14 mouse cellular contexts compared by ENCODE assay signal in the genomic region with DNA sequence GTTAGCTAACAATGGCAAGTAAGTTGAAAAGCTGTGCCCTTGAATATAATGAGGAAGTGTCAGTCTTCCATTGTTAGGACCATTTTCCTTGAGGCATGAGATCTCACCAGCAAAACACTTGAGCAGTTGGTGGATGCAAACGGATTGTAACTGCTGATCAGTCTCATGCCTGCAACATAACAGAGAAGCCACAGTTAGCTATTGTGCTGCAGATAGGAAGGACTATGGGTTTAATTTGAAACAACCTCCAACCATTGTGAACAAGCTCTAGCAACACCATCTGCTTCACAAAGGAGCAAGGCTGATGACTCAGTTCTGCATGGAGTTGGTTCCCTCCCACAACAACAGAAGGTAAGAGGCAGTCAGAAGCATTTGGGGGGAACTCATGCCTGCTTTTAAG.
A peak's percentile ranks its signal among the peaks of the same experiment; 100 is the strongest.
DNase-seq lines count a peak whose midpoint lies in the region; TF ChIP-seq lines count a peak whose summit lies in the region.
"Had no signal": no experiment of that assay in that cellular context is flagged by ENCODE, and none has a peak within 500 bp of the region (broad histone marks: within the 10 kb centered on the region; RNA-seq: fewer than 3 reads in every experiment).

No protein-coding gene starts in this region.

- H3K9me3 ChIP-seq in ES-E14 (ENCODE audit: control insufficient read depth, insufficient read depth, low read depth, low read length): no peaks in the 10 kb centered on the region
- H3K9me3 ChIP-seq: liver, embryonic 12.5 days; neural tube, embryonic 15.5 days had no signal

- in situ Hi-C loops in ES-E14 (cut with MboI; ENCODE audit: low sequenced_read_pairs in 2 of 2, unreplicated experiment in 2 of 2): no loop called here

- peak; percentile 6 for DNase-seq in embryo, embryonic 10.5 days (ENCODE audit: low spot score)
- no peak for DNase-seq in embryo, embryonic 11 days
- DNase-seq in ES-E14 (ENCODE audit: low read depth, low spot score): peak; percentile 33
- DNase-seq in frontal cortex, postnatal 14 days (ENCODE audit: low spot score in 2 of 2): peak; percentile 9 to 16
- DNase-seq in left cerebral cortex, adult 9 months (ENCODE audit: low spot score in 2 of 2): peak; percentile 63 to 79
- no peak for DNase-seq in adrenal gland, postnatal 25 days
- DNase-seq in thymus, postnatal 25 days: no peak
- DNase-seq in gastrocnemius, adult 18-20 months (ENCODE audit: low spot score): no peak
- DNase-seq: heart, postnatal 10 days; kidney, postnatal 4 days; lung, postnatal 14 days; spleen, adult 18-20 months had no signal

- H3K27ac ChIP-seq in ES-E14 (ENCODE audit: insufficient read depth, low read depth, low read length, poor library complexity, severe bottlenecking): no peak overlapping the region; the same call in 1 of the 2 replicates
- H3K27ac ChIP-seq: liver, embryonic 12.5 days; neural tube, embryonic 15.5 days had no signal

- H3K4me1 ChIP-seq in ES-E14 (ENCODE audit: control insufficient read depth in 2 of 2, insufficient read depth in 2 of 2, low read length in 2 of 2, poor library complexity in 1 of 2): peaks cover 0 to 9% of the 10 kb centered on the region in 2 experiments; a peak in 2 of 4 replicates
- H3K4me1 ChIP-seq: liver, embryonic 12.5 days; neural tube, embryonic 15.5 days had no signal

- H3K9ac ChIP-seq in ES-E14 (ENCODE audit: insufficient read depth, low read depth, low read length, poor library complexity, severe bottlenecking): no peak overlapping the region
- H3K9ac ChIP-seq: liver, embryonic 12.5 days; neural tube, embryonic 15.5 days had no signal

- no peaks in the 10 kb centered on the region for H3K36me3 ChIP-seq in ES-E14 (ENCODE audit: control insufficient read depth, insufficient read depth, low read length, poor library complexity, severe bottlenecking)
- H3K36me3 ChIP-seq: liver, embryonic 12.5 days; neural tube, embryonic 15.5 days had no signal

- no peak overlapping the region for H3K4me3 ChIP-seq in ES-E14 (ENCODE audit: insufficient read depth in 1 of 2, low read depth in 1 of 2, low read length in 2 of 2, poor library complexity in 1 of 2, severe bottlenecking in 1 of 2)
- H3K4me3 ChIP-seq: liver, embryonic 12.5 days; neural tube, embryonic 15.5 days had no signal

TF ChIP-seq in ES-E14, 5 proteins besides CTCF, POLR2A, EP300 and RAD21:
- TF ChIP-seq HCFC1 (IDR thresholded peaks at IDR 0.05; ENCODE audit: borderline replicate concordance, insufficient read depth, low read length): no peak
- TF ChIP-seq MAFK (IDR thresholded peaks at IDR 0.05; ENCODE audit: insufficient read depth, low read depth, low read length): 0 out of 2 replicates have a peak, but pooled peaks have one; percentile 14
- TF ChIP-seq ZNF384 (IDR thresholded peaks at IDR 0.05; ENCODE audit: low read depth, low read length): no peak
TF ChIP-seq in ES-E14: peak in this region for 1.

Comparison
In these comparisons a context has a peak if more than half of its experiments do, and no peak if none do; other contexts are left out.
1. DNase-seq: peak in embryo, embryonic 10.5 days (single experiment), ES-E14 (single experiment), frontal cortex, postnatal 14 days (2 of 2) and left cerebral cortex, adult 9 months (2 of 2); none in embryo, embryonic 11 days (single experiment), adrenal gland, postnatal 25 days (single experiment), thymus, postnatal 25 days (single experiment) and gastrocnemius, adult 18-20 months (single experiment).